Mouse (Mus musculus) ovary, adult 10 weeks (tissue): ENCODE measurements around the gene Gm3542. TPM values are rescaled to one million over a fixed set of nuclear protein-coding genes. Genes with fewer than 3 reads are reported as not detected.

ENCODE experiments used
- polyA plus RNA-seq: library from polyadenylated mRNA; stranded (reverse); fragments of 350-450 nt; fragmentation: Illumina TruSeq; extraction: RNeasy Lipid Tissue Mini Kit (QIAGEN cat#74804); gene quantifications from one replicate; pipeline ENCODE4 v1.2.3, GENCODE M21; 2014

The Gm3542 gene
- polyA plus RNA-seq, result not detected

DNA sequence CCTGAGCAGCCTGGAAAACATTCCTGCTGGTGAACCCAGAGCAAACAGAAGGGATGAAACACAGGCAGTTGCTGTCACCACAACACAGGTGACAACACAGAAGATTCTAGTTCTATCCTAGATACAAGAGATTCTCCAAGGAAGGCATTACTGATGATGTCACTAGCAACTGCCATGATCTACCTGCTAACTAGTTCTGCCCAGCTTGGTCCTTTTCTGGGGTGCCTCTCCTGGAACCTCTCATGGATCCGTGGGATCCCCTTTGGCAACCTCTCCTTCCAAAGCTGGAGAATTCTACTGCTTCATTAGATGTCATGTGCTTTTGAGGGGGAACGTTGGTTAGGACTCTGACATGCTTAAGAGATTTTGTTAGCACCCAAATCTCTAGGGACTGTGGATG is at the start of gene Gm3542:
Gene Gm3542, minus strand, starts transcription at position 101 of the 400 bp plus-strand sequence.

Other genes starting within 250 kb of the Gm3542 start
- not detected for gene Gm8279, start 203.4 kb downstream of the Gm3542 start, polyA plus RNA-seq
- gene Gm3317, start 170.4 kb downstream of the Gm3542 start, polyA plus RNA-seq, result not detected
- not detected for gene Gm8271, start 149.1 kb downstream of the Gm3542 start, polyA plus RNA-seq
- gene Gm3526, start 74.3 kb downstream of the Gm3542 start, polyA plus RNA-seq, result not detected
- not detected for gene Gm3500, start 54.1 kb upstream of the Gm3542 start, polyA plus RNA-seq
- 0.26 TPM for gene Gm3194, start 120.5 kb upstream of the Gm3542 start, polyA plus RNA-seq
- not detected for gene Gm8246, start 142.9 kb upstream of the Gm3542 start, polyA plus RNA-seq
- not detected for gene Gm3187, start 149.3 kb upstream of the Gm3542 start, polyA plus RNA-seq
- not detected for gene Gm3488, start 166.7 kb upstream of the Gm3542 start, polyA plus RNA-seq
- not detected for gene Gm3532, start 203.6 kb upstream of the Gm3542 start, polyA plus RNA-seq